Mouse (Mus musculus) stomach, postnatal 0 days (tissue): ENCODE data around the gene Calm5. TPM values are rescaled to one million over a fixed set of nuclear protein-coding genes. Genes with fewer than 3 reads are reported as not detected.

Experiments
- ATAC-seq: fragments of 200-750 bp; cut with Nextera tagmentation; 2 replicates; pipeline ENCODE4 v1.8.0; 2017; ENCODE audit not compliant: low FRiP score, low TSS enrichment
- DNase-seq: peaks from one replicate; pipeline ENCODE4 v3.0.0-alpha.2; 2016; ENCODE audit warnings: low spot score
- H3K27ac ChIP-seq: fragments of 300-500 bp; sonication (generic); replicated peaks from 2 replicates; pipeline ENCODE4 v1.5.1; 2014; ENCODE audit warnings: mild to moderate bottlenecking, control low read depth
- H3K27me3 ChIP-seq: fragments of 300-500 bp; sonication (generic); 2 replicates; pipeline ENCODE4 v1.6.1; 2014; ENCODE audit warnings: low read length; ENCODE audit not compliant: control insufficient read depth, insufficient read depth
- H3K36me3 ChIP-seq: fragments of 300-500 bp; sonication (generic); 2 replicates; pipeline ENCODE4 v1.6.1; 2014; ENCODE audit warnings: low read length, mixed read lengths; ENCODE audit not compliant: control insufficient read depth, insufficient read depth
- H3K4me1 ChIP-seq: fragments of 300-500 bp; sonication (generic); replicated peaks from 2 replicates; pipeline ENCODE4 v1.6.1; 2014; ENCODE audit warnings: antibody characterized with exemption; ENCODE audit not compliant: control insufficient read depth, insufficient read depth
- H3K4me2 ChIP-seq: fragments of 300-500 bp; sonication (generic); replicated peaks from 2 replicates; pipeline ENCODE4 v1.6.1; 2014; ENCODE audit warnings: low read depth, mild to moderate bottlenecking, control low read depth, moderate library complexity
- H3K4me3 ChIP-seq: fragments of 300-500 bp; sonication (generic); 2 replicates; pipeline ENCODE4 v1.5.1; 2014; ENCODE audit warnings: low read depth, low read length, control low read depth
- H3K9ac ChIP-seq: fragments of 300-500 bp; sonication (generic); 2 replicates; pipeline ENCODE4 v1.6.1; 2014; ENCODE audit warnings: mild to moderate bottlenecking, low read length, control low read depth, mixed read lengths
- H3K9me3 ChIP-seq: fragments of 300-500 bp; sonication (generic); 2 replicates; pipeline ENCODE4 v1.6.1; 2016; ENCODE audit warnings: low read length; ENCODE audit not compliant: control insufficient read depth
- EP300 ChIP-seq: optimal IDR thresholded peaks from 2 replicates; pipeline ENCODE3; 2016; ENCODE audit warnings: antibody characterized with exemption
- WGBS: fragments of 180-500 bp; shearing (Covaris S2); extraction: QIAGEN DNeasy Blood & Tissue Kit; methylation state at CpG from one replicate; pipeline ENCODE4 v1.1.7; 2014; 5-methylcytosine and 5-hydroxymethylcytosine counted together
- polyA plus RNA-seq: library from polyadenylated mRNA; unstranded; fragments of >200 nt; fragmentation: Nextera tagmentation; extraction: Ambion mirVana; gene quantifications from 2 replicates; pipeline ENCODE4 v1.2.1, GENCODE M21; 2015

Gene Calm5
- polyA plus RNA-seq, 1 experiment from 2014 or later, result not detected

DNA sequence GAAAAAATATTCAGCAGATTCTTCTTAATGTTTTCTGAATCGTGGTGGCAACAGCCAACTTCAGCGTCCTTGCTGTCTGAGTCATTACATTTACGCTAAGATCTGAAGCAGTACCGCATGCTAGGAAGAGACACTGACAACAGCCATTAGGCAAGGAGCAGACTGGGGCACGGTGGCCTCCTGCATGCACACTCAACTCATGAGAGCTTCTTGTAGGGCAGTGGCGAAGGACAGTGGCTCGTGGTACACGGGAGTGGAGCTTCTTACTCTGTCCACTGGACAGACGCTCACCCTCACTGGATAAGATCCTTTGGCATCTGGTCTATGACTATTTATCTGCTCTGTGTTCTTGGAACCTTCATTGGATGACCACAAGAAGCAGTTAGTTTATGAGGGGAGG, 45.3 kb downstream of the Calm5 start:
- no peaks in the 10 kb centered on the region for H3K27me3 ChIP-seq
- no peak overlapping the region for H3K4me2 ChIP-seq
- no peak overlapping the region for H3K27ac ChIP-seq
- no peaks in the 10 kb centered on the region for H3K9me3 ChIP-seq
- no peaks in the 10 kb centered on the region for H3K4me1 ChIP-seq
- 93% methylated on average over 9 of the region's 9 CpGs for WGBS
- no peak overlapping the region for H3K9ac ChIP-seq
- H3K36me3 ChIP-seq, result no peaks in the 10 kb centered on the region
- no peak for ATAC-seq
- TF ChIP-seq EP300, result no peak
- no peak for DNase-seq
- no peak overlapping the region for H3K4me3 ChIP-seq

Other genes with a start within 250 kb of the Calm5 start
- gene Fam208b, start 243.1 kb upstream of the Calm5 start, polyA plus RNA-seq, result 4.1 and 5.1 TPM in 2 replicates
- 12.9 and 15.7 TPM in 2 replicates for gene Asb13, start 220.1 kb upstream of the Calm5 start, polyA plus RNA-seq
- 40.0 and 44.6 TPM in 2 replicates for gene Calml3, start 49.9 kb upstream of the Calm5 start, polyA plus RNA-seq
- gene Calm4, start 16.4 kb upstream of the Calm5 start, polyA plus RNA-seq, result 280 and 324 TPM in 2 replicates
- 54.6 and 59.1 TPM in 2 replicates for gene Net1, start 64.0 kb downstream of the Calm5 start, polyA plus RNA-seq
- not detected in 2 replicates for gene Tubal3, start 64.1 kb downstream of the Calm5 start, polyA plus RNA-seq
- gene Ucn3, start 91.2 kb downstream of the Calm5 start, polyA plus RNA-seq, result not detected in 2 replicates
- 8.9 and 11.2 TPM in 2 replicates for gene Akr1c14, start 194.8 kb downstream of the Calm5 start, polyA plus RNA-seq